Comparison of ENCODE assay signal across 38 mouse cellular contexts in the genomic region with DNA sequence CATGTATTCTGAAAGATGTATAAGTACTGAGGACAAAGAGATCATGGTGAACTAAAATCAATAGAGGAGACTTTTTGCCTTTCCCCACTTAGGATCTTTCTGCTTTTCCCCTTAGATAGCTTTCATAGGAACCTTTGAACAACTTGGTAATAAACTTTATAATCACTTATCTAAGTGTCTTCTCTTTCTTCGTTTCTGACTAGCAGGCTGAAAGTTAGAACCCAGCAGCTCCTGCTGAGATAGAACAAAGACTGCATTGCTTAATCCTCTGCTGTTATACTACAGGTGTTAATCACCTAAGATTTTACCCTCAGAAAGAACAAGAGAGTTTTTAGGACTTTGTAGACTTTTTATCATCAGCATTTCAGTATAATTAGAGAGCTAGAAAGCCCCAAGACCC. TPM values are rescaled to one million over a fixed set of nuclear protein-coding genes. Genes with fewer than 3 reads are reported as not detected.
"Had no signal": no experiment of that assay in that cellular context is flagged by ENCODE, and none has a peak within 500 bp of the region (broad histone marks: within the 10 kb centered on the region; RNA-seq: fewer than 3 reads in every experiment).

No protein-coding gene starts in this region.

- DNase-seq: left cerebral cortex, postnatal 4 days; liver; liver, embryonic 13.5 days; liver, postnatal 0 days; lung, adult 18-20 months; lung, adult 2 months; lung, embryonic 14.5 days; lung, postnatal 10 days; lung, postnatal 14 days; lung, postnatal 36 days; lung, postnatal 4 days; midbrain, embryonic 14.5 days had no signal

- H3K27ac ChIP-seq: limb, embryonic 10.5 days; limb, embryonic 12.5 days; limb, embryonic 13.5 days; limb, embryonic 15.5 days; liver, embryonic 12.5 days; liver, embryonic 13.5 days; liver, embryonic 14.5 days; liver, embryonic 15.5 days; lung, embryonic 15.5 days; macrophage; midbrain, embryonic 10.5 days; midbrain, embryonic 12.5 days; midbrain, embryonic 13.5 days; midbrain, embryonic 15.5 days had no signal

- H3K36me3 ChIP-seq: limb, embryonic 10.5 days; limb, embryonic 12.5 days; limb, embryonic 13.5 days; limb, embryonic 15.5 days; liver, embryonic 12.5 days; liver, embryonic 13.5 days; liver, embryonic 15.5 days; lung, embryonic 15.5 days; midbrain, embryonic 10.5 days; midbrain, embryonic 12.5 days; midbrain, embryonic 13.5 days; midbrain, embryonic 15.5 days had no signal

- H3K27me3 ChIP-seq: limb, embryonic 12.5 days; limb, embryonic 13.5 days; limb, embryonic 15.5 days; liver, embryonic 12.5 days; liver, embryonic 13.5 days; liver, embryonic 15.5 days; lung, embryonic 15.5 days; megakaryocyte, embryonic 14.5 days; midbrain, embryonic 12.5 days; midbrain, embryonic 13.5 days; midbrain, embryonic 15.5 days had no signal

- H3K4me2 ChIP-seq: limb, embryonic 12.5 days; limb, embryonic 13.5 days; limb, embryonic 15.5 days; liver, embryonic 11.5 days; liver, embryonic 12.5 days; liver, embryonic 13.5 days; liver, embryonic 15.5 days; lung, embryonic 14.5 days; lung, embryonic 15.5 days; midbrain, embryonic 11.5 days; midbrain, embryonic 12.5 days; midbrain, embryonic 13.5 days; midbrain, embryonic 15.5 days had no signal

- ATAC-seq: liver, embryonic 12.5 days; liver, postnatal 0 days; lung, postnatal 0 days; midbrain, embryonic 13.5 days; midbrain, embryonic 15.5 days; midbrain, embryonic 16.5 days had no signal

- H3K4me3 ChIP-seq: limb, embryonic 10.5 days; limb, embryonic 12.5 days; limb, embryonic 13.5 days; limb, embryonic 15.5 days; liver, embryonic 12.5 days; liver, embryonic 13.5 days; liver, embryonic 15.5 days; lung, embryonic 15.5 days; megakaryocyte, embryonic 14.5 days; midbrain, embryonic 10.5 days; midbrain, embryonic 12.5 days; midbrain, embryonic 13.5 days; midbrain, embryonic 15.5 days; myocyte had no signal

- H3K9me3 ChIP-seq: limb, embryonic 10.5 days; limb, embryonic 12.5 days; limb, embryonic 13.5 days; limb, embryonic 15.5 days; liver, embryonic 12.5 days; liver, embryonic 13.5 days; liver, embryonic 15.5 days; lung, embryonic 15.5 days; midbrain, embryonic 10.5 days; midbrain, embryonic 12.5 days; midbrain, embryonic 13.5 days; midbrain, embryonic 15.5 days had no signal

- H3K9ac ChIP-seq: limb, embryonic 12.5 days; limb, embryonic 13.5 days; limb, embryonic 15.5 days; liver, embryonic 12.5 days; liver, embryonic 13.5 days; liver, embryonic 14.5 days; liver, embryonic 15.5 days; liver, postnatal 0 days; lung, embryonic 14.5 days; lung, embryonic 15.5 days; midbrain, embryonic 12.5 days; midbrain, embryonic 13.5 days; midbrain, embryonic 15.5 days had no signal

- H3K4me1 ChIP-seq: limb, embryonic 10.5 days; limb, embryonic 12.5 days; limb, embryonic 13.5 days; limb, embryonic 15.5 days; liver, embryonic 12.5 days; liver, embryonic 13.5 days; liver, embryonic 15.5 days; lung, embryonic 15.5 days; megakaryocyte, embryonic 14.5 days; midbrain, embryonic 10.5 days; midbrain, embryonic 12.5 days; midbrain, embryonic 13.5 days; midbrain, embryonic 15.5 days had no signal

RNA-seq across cellular contexts. Expression of gene Olfr1009, which starts 4.1 kb away (rescaled TPM):
- polyA plus RNA-seq: limb, embryonic 10.5 days; limb, embryonic 11.5 days; limb, embryonic 12.5 days; limb, embryonic 13.5 days; limb, embryonic 14.5 days; limb, embryonic 15.5 days; liver, adult 2 months; liver, embryonic 11.5 days; liver, embryonic 12.5 days; liver, embryonic 13.5 days; liver, embryonic 14.5 days; liver, embryonic 15.5 days; liver, embryonic 16.5 days; liver, postnatal 0 days; lung, adult 2 months; lung, embryonic 14.5 days; lung, embryonic 15.5 days; lung, embryonic 16.5 days; lung, postnatal 0 days; macrophage; midbrain, embryonic 10.5 days; midbrain, embryonic 11.5 days; midbrain, embryonic 12.5 days; midbrain, embryonic 13.5 days; midbrain, embryonic 14.5 days; midbrain, embryonic 15.5 days; midbrain, embryonic 16.5 days; midbrain, postnatal 0 days; myocyte; neural tube, embryonic 11.5 days had no signal

RNA-seq across cellular contexts. Expression of gene Olfr1008, which starts 21.9 kb away (rescaled TPM):
- polyA plus RNA-seq: limb, embryonic 10.5 days; limb, embryonic 11.5 days; limb, embryonic 12.5 days; limb, embryonic 13.5 days; limb, embryonic 14.5 days; limb, embryonic 15.5 days; liver, adult 2 months; liver, embryonic 11.5 days; liver, embryonic 12.5 days; liver, embryonic 13.5 days; liver, embryonic 14.5 days; liver, embryonic 15.5 days; liver, embryonic 16.5 days; liver, postnatal 0 days; lung, adult 2 months; lung, embryonic 14.5 days; lung, embryonic 15.5 days; lung, embryonic 16.5 days; lung, postnatal 0 days; macrophage; midbrain, embryonic 10.5 days; midbrain, embryonic 11.5 days; midbrain, embryonic 12.5 days; midbrain, embryonic 13.5 days; midbrain, embryonic 14.5 days; midbrain, embryonic 15.5 days; midbrain, embryonic 16.5 days; midbrain, postnatal 0 days; myocyte; neural tube, embryonic 11.5 days had no signal

RNA-seq across cellular contexts. Expression of gene Olfr1006, which starts 32.6 kb away (rescaled TPM):
- polyA plus RNA-seq: limb, embryonic 10.5 days; limb, embryonic 11.5 days; limb, embryonic 12.5 days; limb, embryonic 13.5 days; limb, embryonic 14.5 days; limb, embryonic 15.5 days; liver, adult 2 months; liver, embryonic 11.5 days; liver, embryonic 12.5 days; liver, embryonic 13.5 days; liver, embryonic 14.5 days; liver, embryonic 15.5 days; liver, embryonic 16.5 days; liver, postnatal 0 days; lung, adult 2 months; lung, embryonic 14.5 days; lung, embryonic 15.5 days; lung, embryonic 16.5 days; lung, postnatal 0 days; macrophage; midbrain, embryonic 10.5 days; midbrain, embryonic 11.5 days; midbrain, embryonic 12.5 days; midbrain, embryonic 13.5 days; midbrain, embryonic 14.5 days; midbrain, embryonic 15.5 days; midbrain, embryonic 16.5 days; midbrain, postnatal 0 days; myocyte; neural tube, embryonic 11.5 days had no signal

RNA-seq across cellular contexts. Expression of gene Olfr154, which starts 46.9 kb away (rescaled TPM):
- polyA plus RNA-seq: limb, embryonic 10.5 days; limb, embryonic 11.5 days; limb, embryonic 12.5 days; limb, embryonic 13.5 days; limb, embryonic 14.5 days; limb, embryonic 15.5 days; liver, adult 2 months; liver, embryonic 11.5 days; liver, embryonic 12.5 days; liver, embryonic 13.5 days; liver, embryonic 14.5 days; liver, embryonic 15.5 days; liver, embryonic 16.5 days; liver, postnatal 0 days; lung, adult 2 months; lung, embryonic 14.5 days; lung, embryonic 15.5 days; lung, embryonic 16.5 days; lung, postnatal 0 days; macrophage; midbrain, embryonic 10.5 days; midbrain, embryonic 11.5 days; midbrain, embryonic 12.5 days; midbrain, embryonic 13.5 days; midbrain, embryonic 14.5 days; midbrain, embryonic 15.5 days; midbrain, embryonic 16.5 days; midbrain, postnatal 0 days; myocyte; neural tube, embryonic 11.5 days had no signal

RNA-seq across cellular contexts. Expression of gene Olfr1012, which starts 51.4 kb away (rescaled TPM):
- polyA plus RNA-seq: limb, embryonic 10.5 days; limb, embryonic 11.5 days; limb, embryonic 12.5 days; limb, embryonic 13.5 days; limb, embryonic 14.5 days; limb, embryonic 15.5 days; liver, adult 2 months; liver, embryonic 11.5 days; liver, embryonic 12.5 days; liver, embryonic 13.5 days; liver, embryonic 14.5 days; liver, embryonic 15.5 days; liver, embryonic 16.5 days; liver, postnatal 0 days; lung, adult 2 months; lung, embryonic 14.5 days; lung, embryonic 15.5 days; lung, embryonic 16.5 days; lung, postnatal 0 days; macrophage; midbrain, embryonic 10.5 days; midbrain, embryonic 11.5 days; midbrain, embryonic 12.5 days; midbrain, embryonic 13.5 days; midbrain, embryonic 14.5 days; midbrain, embryonic 15.5 days; midbrain, embryonic 16.5 days; midbrain, postnatal 0 days; myocyte; neural tube, embryonic 11.5 days had no signal
